Mouse (Mus musculus) intestine, postnatal 0 days (tissue): Measurements from ENCODE around the gene Btrc. TPM values are rescaled to one million over a fixed set of nuclear protein-coding genes. Genes with fewer than 3 reads are reported as not detected.
A peak's percentile ranks its signal among the peaks of the same experiment; 100 is the strongest.
"Not testable (repeated sequence)": the region's sequence is repeated elsewhere in the genome, so short reads cannot be mapped to it uniquely, and the experiment has no call there.

Source experiments
- ATAC-seq: fragments of 200-750 bp; cut with Nextera tagmentation; 2 replicates; pipeline ENCODE4 v1.8.0; 2017; ENCODE audit warnings: mild to moderate bottlenecking, moderate TSS enrichment, moderate library complexity
- H3K27ac ChIP-seq: fragments of 300-500 bp; sonication (generic); 2 replicates; pipeline ENCODE4 v1.5.1; 2014; ENCODE audit warnings: mild to moderate bottlenecking, low read depth, low read length, moderate library complexity
- H3K27me3 ChIP-seq: fragments of 300-500 bp; sonication (generic); replicated peaks from 2 replicates; pipeline ENCODE4 v1.6.1; 2014; ENCODE audit warnings: low read length, mixed read lengths; ENCODE audit not compliant: control insufficient read depth, insufficient read depth
- H3K36me3 ChIP-seq: fragments of 300-500 bp; sonication (generic); 2 replicates; pipeline ENCODE4 v1.6.1; 2014; ENCODE audit warnings: mild to moderate bottlenecking, moderate library complexity; ENCODE audit not compliant: control insufficient read depth, insufficient read depth
- H3K4me1 ChIP-seq: fragments of 300-500 bp; sonication (generic); replicated peaks from 2 replicates; pipeline ENCODE4 v1.6.1; 2014; ENCODE audit warnings: antibody characterized with exemption, low read length, mixed read lengths; ENCODE audit not compliant: control insufficient read depth, insufficient read depth
- H3K4me2 ChIP-seq: fragments of 300-500 bp; sonication (generic); replicated peaks from 2 replicates; pipeline ENCODE4 v1.6.1; 2014; ENCODE audit warnings: low read depth, mild to moderate bottlenecking, moderate library complexity
- H3K4me3 ChIP-seq: fragments of 300-500 bp; sonication (generic); 2 replicates; pipeline ENCODE4 v1.5.1; 2014; ENCODE audit warnings: low read depth, low read length
- H3K9ac ChIP-seq: fragments of 300-500 bp; sonication (generic); 2 replicates; pipeline ENCODE4 v1.6.1; 2014; ENCODE audit warnings: mild to moderate bottlenecking, low read depth, low read length
- H3K9me3 ChIP-seq: fragments of 300-500 bp; sonication (generic); 2 replicates; pipeline ENCODE4 v1.6.1; 2016; ENCODE audit warnings: mixed run types; ENCODE audit not compliant: control insufficient read depth
- CTCF ChIP-seq: sonication (generic); IDR thresholded peaks from 2 replicates; pipeline ENCODE4 v1.5.1; 2016; ENCODE audit warnings: low read depth, mild to moderate bottlenecking, control low read depth, antibody characterized with exemption, moderate library complexity
- WGBS: fragments of 180-500 bp; shearing (Covaris S2); extraction: QIAGEN DNeasy Blood & Tissue Kit; methylation state at CpG from one replicate; pipeline ENCODE4 v1.1.7; 2014; 5-methylcytosine and 5-hydroxymethylcytosine counted together
- polyA plus RNA-seq: library from polyadenylated mRNA; unstranded; fragments of >200 nt; fragmentation: Nextera tagmentation; extraction: Ambion mirVana; gene quantifications from 2 replicates; pipeline ENCODE4 v1.2.1, GENCODE M21; 2015

Gene Btrc
- polyA plus RNA-seq, 1 experiment from 2014 or later = 11.9 TPM

GRCm38 (mm10) chr19:45360486-45360885 lies 3.0 kb upstream of the Btrc start:
- no peaks in the 10 kb centered on the region for H3K9me3 ChIP-seq
- no peak overlapping the region for H3K9ac ChIP-seq
- no peak overlapping the region for H3K4me3 ChIP-seq
- ATAC-seq = no peak
- no peaks in the 10 kb centered on the region for H3K27me3 ChIP-seq
- 0 out of 2 replicates have a peak, but pooled peaks cover 3% of the 10 kb centered on the region for H3K4me1 ChIP-seq
- no peaks in the 10 kb centered on the region for H3K36me3 ChIP-seq
- H3K27ac ChIP-seq = no peak overlapping the region
- no peak for TF ChIP-seq CTCF
- H3K4me2 ChIP-seq = no peak overlapping the region

DNA sequence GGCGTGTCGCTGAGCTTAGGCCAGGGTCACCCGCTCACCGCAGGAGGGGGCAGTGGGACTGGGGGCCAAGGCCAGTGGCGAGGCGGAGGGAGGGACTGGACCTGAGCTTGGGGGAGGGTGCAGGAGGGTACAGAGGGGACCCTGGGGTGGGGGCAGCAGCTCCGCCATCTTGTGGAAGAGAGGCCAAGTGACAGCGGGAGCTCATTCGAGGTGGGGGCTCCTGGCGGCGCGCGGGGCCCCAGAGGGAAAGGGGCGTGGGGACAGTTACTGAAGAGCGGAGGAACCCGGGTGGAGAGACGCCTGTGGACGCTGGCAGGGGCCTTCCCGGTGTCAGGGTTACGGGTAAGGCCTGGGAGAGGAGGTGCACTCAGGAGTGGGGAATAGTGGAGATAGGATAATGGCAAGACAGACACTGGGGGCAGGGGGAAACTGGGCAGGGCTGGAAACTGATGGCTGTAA lies 428 bp downstream of the Btrc start:
- Histone ChIP-seq H3K27ac (peak overlapping the region; percentile 68), H3K9me3 (no peaks in the 10 kb centered on the region), H3K4me1 (0 out of 2 replicates have a peak, but pooled peaks cover 3% of the 10 kb centered on the region), H3K4me2 (peak overlapping the region; percentile 83), H3K27me3 (no peaks in the 10 kb centered on the region), H3K9ac (peak overlapping the region; percentile 79), H3K36me3 (0 out of 2 replicates have a peak, but pooled peaks cover 7% of the 10 kb centered on the region), H3K4me3 (peak overlapping the region; percentile 88)
- no peak; the same call in 1 of the 2 replicates for ATAC-seq
- TF ChIP-seq CTCF = peak; percentile 51
- under 1% methylated on average over 20 of the region's 20 CpGs for WGBS

DNA sequence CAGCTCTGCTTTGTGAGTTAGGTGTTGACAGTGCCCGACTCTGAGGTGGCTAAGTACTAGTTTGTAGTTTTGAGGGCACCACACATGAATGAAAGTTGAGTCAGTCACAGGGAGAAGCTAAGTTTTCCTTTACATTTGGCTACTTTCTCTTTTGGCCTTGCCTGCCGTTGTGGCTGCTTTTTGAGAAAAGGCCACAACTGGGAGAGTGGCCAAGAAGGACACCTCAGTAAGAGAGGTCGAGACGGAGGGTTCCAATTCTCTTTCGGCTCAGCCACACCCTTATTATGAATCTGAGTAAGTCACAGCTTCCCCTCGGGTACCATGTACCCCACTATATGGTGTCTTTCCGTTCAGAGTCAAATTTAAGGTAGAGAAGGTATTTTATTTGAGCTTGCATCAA lies 3.1 kb downstream of the Btrc start:
- no peak for ATAC-seq
- Histone ChIP-seq H3K36me3 (0 out of 2 replicates have a peak, but pooled peaks cover 7% of the 10 kb centered on the region), H3K27ac (no peak overlapping the region), H3K4me2 (no peak overlapping the region), H3K9me3 (no peaks in the 10 kb centered on the region), H3K9ac (no peak overlapping the region), H3K4me1 (0 out of 2 replicates have a peak, but pooled peaks cover 3% of the 10 kb centered on the region), H3K4me3 (no peak overlapping the region), H3K27me3 (no peaks in the 10 kb centered on the region)
- no peak for TF ChIP-seq CTCF
- 83% methylated on average over 7 of the region's 7 CpGs for WGBS

- WGBS = 97% methylated on average over 10 of the region's 10 CpGs
- not testable (repeated sequence) for H3K4me1 ChIP-seq, H3K27me3 ChIP-seq, H3K27ac ChIP-seq, ATAC-seq, H3K4me2 ChIP-seq, H3K4me3 ChIP-seq, H3K9me3 ChIP-seq, H3K9ac ChIP-seq, H3K36me3 ChIP-seq
Observed at GRCm38 (mm10) chr19:45384815-45385214, 21.3 kb downstream of the Btrc start.

DNA sequence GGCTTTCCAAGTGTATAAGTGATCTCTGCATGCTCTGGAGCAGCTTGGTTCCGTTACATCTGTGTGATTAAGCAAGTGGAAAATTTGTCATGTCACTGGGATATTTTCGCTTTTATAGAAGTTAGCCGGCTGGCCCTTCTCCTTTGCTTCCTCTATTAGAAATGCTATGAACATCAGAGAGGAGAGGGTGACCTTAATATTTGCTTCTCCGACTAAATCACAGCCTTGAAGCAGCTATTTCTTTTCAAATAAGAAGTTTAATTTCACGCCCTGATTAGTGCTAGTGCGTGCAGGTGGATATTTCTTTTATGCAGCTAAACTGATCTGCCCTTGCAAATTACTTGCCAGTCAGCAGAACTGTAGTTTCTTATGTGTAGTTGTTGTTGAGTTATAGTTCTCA lies 25.0 kb downstream of the Btrc start:
- Histone ChIP-seq H3K9me3 (no peaks in the 10 kb centered on the region), H3K4me1 (no peaks in the 10 kb centered on the region), H3K36me3 (peaks cover 3% of the 10 kb centered on the region; the same call in 1 of the 2 replicates), H3K9ac (no peak overlapping the region), H3K4me3 (no peak overlapping the region), H3K27ac (no peak overlapping the region), H3K27me3 (no peaks in the 10 kb centered on the region), H3K4me2 (no peak overlapping the region)
- ATAC-seq = no peak
- WGBS = 74% methylated on average over 6 of the region's 6 CpGs
- TF ChIP-seq CTCF = no peak

DNA sequence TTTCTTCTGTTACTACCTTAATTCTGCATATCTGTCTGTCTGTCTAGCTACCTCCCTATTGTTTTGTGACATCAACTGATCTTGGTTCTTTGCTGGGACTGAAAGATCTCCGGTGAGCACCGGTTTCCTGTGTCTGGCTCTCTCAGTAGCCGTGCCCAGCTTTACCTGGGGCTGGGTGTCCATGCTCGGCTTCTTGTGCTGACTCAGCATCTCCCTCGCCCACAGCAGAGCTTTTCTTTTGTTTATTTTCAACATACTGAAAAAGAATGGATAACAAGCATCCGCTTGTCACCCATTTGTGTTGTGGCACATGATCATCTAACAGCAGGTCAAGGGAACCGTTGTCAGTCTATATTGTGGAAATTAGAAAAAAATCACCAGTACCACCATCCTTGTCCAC lies 30.5 kb downstream of the Btrc start:
- Histone ChIP-seq H3K27me3 (no peaks in the 10 kb centered on the region), H3K4me3 (no peak overlapping the region), H3K9ac (no peak overlapping the region), H3K36me3 (no peaks in the 10 kb centered on the region), H3K27ac (no peak overlapping the region), H3K9me3 (no peaks in the 10 kb centered on the region), H3K4me2 (no peak overlapping the region), H3K4me1 (no peaks in the 10 kb centered on the region)
- no peak for ATAC-seq
- TF ChIP-seq CTCF = no peak
- WGBS = 83% methylated on average over 7 of the region's 7 CpGs

DNA sequence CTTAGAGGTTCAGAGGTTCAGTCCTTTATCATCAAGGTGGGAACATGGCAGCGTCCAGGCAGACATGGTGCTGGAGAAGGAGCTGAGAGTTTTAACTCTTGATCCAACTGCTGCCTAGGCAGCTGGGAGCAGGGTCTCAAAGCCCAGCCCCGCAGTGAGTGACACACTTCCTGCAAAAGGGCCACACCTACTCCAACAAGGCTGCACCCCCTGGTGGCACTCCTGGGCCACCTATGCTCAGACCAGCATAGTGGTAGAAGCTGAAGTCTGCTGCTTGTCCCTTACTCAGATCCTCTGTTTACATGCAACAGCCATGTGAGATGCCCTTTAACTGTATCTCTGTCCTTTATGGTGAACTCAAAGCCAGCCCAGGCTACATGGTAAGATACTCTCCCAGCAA lies 47.5 kb downstream of the Btrc start:
- H3K27ac ChIP-seq = no peak overlapping the region
- H3K4me1 ChIP-seq = no peaks in the 10 kb centered on the region
- no peak for ATAC-seq
- no peaks in the 10 kb centered on the region for H3K9me3 ChIP-seq
- no peak overlapping the region for H3K4me2 ChIP-seq
- H3K9ac ChIP-seq = no peak overlapping the region
- H3K36me3 ChIP-seq = no peaks in the 10 kb centered on the region
- no peak overlapping the region for H3K4me3 ChIP-seq
- peak; percentile 46 for TF ChIP-seq CTCF
- 61% methylated on average over 2 of the region's 2 CpGs for WGBS
- H3K27me3 ChIP-seq = no peaks in the 10 kb centered on the region
